Mouse (Mus musculus): Measurements from ENCODE around the gene Ptov1.

DNA sequence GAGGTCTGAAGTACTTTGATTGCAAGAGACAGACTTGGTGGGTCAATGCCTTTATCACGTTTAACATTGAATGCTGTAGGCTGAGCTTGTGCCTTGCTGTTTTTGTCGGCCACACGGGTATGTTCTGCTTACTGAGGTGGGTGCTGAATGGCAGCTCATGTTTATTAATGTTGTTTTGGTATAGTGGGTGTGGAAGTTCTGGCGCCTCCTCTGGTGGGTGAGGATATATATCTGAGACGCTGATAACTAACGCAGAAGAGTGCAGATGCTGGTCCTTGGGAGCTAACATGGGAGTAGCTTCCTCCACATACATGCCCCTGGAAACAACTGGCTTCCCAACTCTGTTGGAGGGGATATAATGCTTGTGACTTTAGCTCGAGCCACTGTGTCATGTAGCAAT lies 46.2 kb downstream of the Ptov1 start:
- TF ChIP-seq CTCF (IDR thresholded peaks at IDR 0.05; ENCODE audit: low read depth, low read length), result no peak
- no peak for TF ChIP-seq POLR2A (IDR thresholded peaks at IDR 0.05; ENCODE audit: extremely low read depth, insufficient read depth, low read length)
